Mouse (Mus musculus): ENCODE data around the gene Fhad1. TPM values are rescaled to one million over a fixed set of nuclear protein-coding genes. Genes with fewer than 3 reads are reported as not detected.

Fhad1 gene
- polyA plus RNA-seq, 1 experiment from 2014 or later, result 1.9 TPM

GRCm38 (mm10) chr4:142026965-142027364, 12.1 kb upstream of the Fhad1 start:
- H3K4me3 ChIP-seq, result no peak overlapping the region
- ATAC-seq (ENCODE audit: low FRiP score, low read depth), result no peak
- H3K9ac ChIP-seq (replicated peaks), result no peak overlapping the region
- H3K27ac ChIP-seq (replicated peaks), result no peak overlapping the region
- no peaks in the 10 kb centered on the region for H3K36me3 ChIP-seq
- H3K4me2 ChIP-seq (replicated peaks), result no peak overlapping the region
- no peaks in the 10 kb centered on the region for H3K4me1 ChIP-seq
- WGBS, result 93% methylated on average over 2 of the region's 2 CpGs
- H3K9me3 ChIP-seq, result no peaks in the 10 kb centered on the region
- no peaks in the 10 kb centered on the region for H3K27me3 ChIP-seq

- WGBS, result 95% methylated on average over 2 of the region's 2 CpGs
- Histone ChIP-seq H3K4me1 (no peaks in the 10 kb centered on the region), H3K36me3 (no peaks in the 10 kb centered on the region), H3K9ac (replicated peaks) (no peak overlapping the region), H3K4me2 (replicated peaks) (no peak overlapping the region), H3K27ac (replicated peaks) (no peak overlapping the region), H3K4me3 (no peak overlapping the region), H3K27me3 (no peaks in the 10 kb centered on the region), H3K9me3 (no peaks in the 10 kb centered on the region)
- ATAC-seq (ENCODE audit: low FRiP score, low read depth), result no peak
These were observed 9.7 kb upstream of the Fhad1 start for GRCm38 (mm10) chr4:142024536-142024935.

- Histone ChIP-seq H3K4me1 (no peaks in the 10 kb centered on the region), H3K4me2 (replicated peaks) (no peak overlapping the region), H3K4me3 (no peak overlapping the region), H3K9me3 (no peaks in the 10 kb centered on the region), H3K27ac (replicated peaks) (no peak overlapping the region), H3K27me3 (no peaks in the 10 kb centered on the region; the same call in 1 of the 2 replicates), H3K9ac (replicated peaks) (no peak overlapping the region), H3K36me3 (no peaks in the 10 kb centered on the region)
- no peak for ATAC-seq (ENCODE audit: low FRiP score, low read depth)
- WGBS, result 83% methylated on average over 4 of the region's 4 CpGs
These were observed 8.3 kb upstream of the Fhad1 start for GRCm38 (mm10) chr4:142023166-142023565.

- Histone ChIP-seq H3K27ac (replicated peaks) (no peak overlapping the region), H3K4me1 (peaks cover 12% of the 10 kb centered on the region), H3K4me2 (replicated peaks) (no peak overlapping the region), H3K27me3 (peaks cover 47% of the 10 kb centered on the region), H3K36me3 (no peaks in the 10 kb centered on the region), H3K9ac (replicated peaks) (no peak overlapping the region), H3K9me3 (no peaks in the 10 kb centered on the region), H3K4me3 (no peak overlapping the region)
- 63% methylated on average over 15 of the region's 15 CpGs for WGBS
- ATAC-seq (ENCODE audit: low FRiP score, low read depth), result no peak
These were observed 2.8 kb upstream of the Fhad1 start for GRCm38 (mm10) chr4:142017686-142018085.

GRCm38 (mm10) chr4:142011236-142011635, 3.6 kb downstream of the Fhad1 start:
- Histone ChIP-seq H3K4me3 (no peak overlapping the region), H3K4me2 (replicated peaks) (no peak overlapping the region), H3K9ac (replicated peaks) (no peak overlapping the region), H3K27me3 (peaks cover 48% of the 10 kb centered on the region), H3K4me1 (peaks cover 18% of the 10 kb centered on the region), H3K36me3 (no peaks in the 10 kb centered on the region), H3K27ac (replicated peaks) (no peak overlapping the region), H3K9me3 (no peaks in the 10 kb centered on the region)
- WGBS, result 91% methylated on average over 13 of the region's 13 CpGs
- ATAC-seq (ENCODE audit: low FRiP score, low read depth), result no peak

- no peak for ATAC-seq (ENCODE audit: low FRiP score, low read depth)
- Histone ChIP-seq H3K27ac (replicated peaks) (no peak overlapping the region), H3K36me3 (no peaks in the 10 kb centered on the region), H3K4me3 (no peak overlapping the region), H3K4me2 (replicated peaks) (no peak overlapping the region), H3K9me3 (no peaks in the 10 kb centered on the region), H3K4me1 (peaks cover 16% of the 10 kb centered on the region), H3K27me3 (peaks cover 41% of the 10 kb centered on the region), H3K9ac (replicated peaks) (no peak overlapping the region)
- WGBS, result 84% methylated on average over 7 of the region's 7 CpGs
These were observed 4.4 kb downstream of the Fhad1 start for GRCm38 (mm10) chr4:142010441-142010840.

- ATAC-seq (ENCODE audit: low FRiP score, low read depth), result no peak
- Histone ChIP-seq H3K36me3 (no peaks in the 10 kb centered on the region), H3K4me1 (peaks cover 6% of the 10 kb centered on the region; the same call in 1 of the 2 replicates), H3K4me3 (no peak overlapping the region), H3K27me3 (peaks cover 23% of the 10 kb centered on the region), H3K4me2 (replicated peaks) (no peak overlapping the region), H3K27ac (replicated peaks) (no peak overlapping the region), H3K9ac (replicated peaks) (no peak overlapping the region), H3K9me3 (no peaks in the 10 kb centered on the region)
- WGBS, result 92% methylated on average over 11 of the region's 11 CpGs
These were observed 6.7 kb downstream of the Fhad1 start for GRCm38 (mm10) chr4:142008206-142008605.

- Histone ChIP-seq H3K9me3 (no peaks in the 10 kb centered on the region), H3K4me2 (replicated peaks) (no peak overlapping the region), H3K27me3 (no peaks in the 10 kb centered on the region), H3K36me3 (no peaks in the 10 kb centered on the region), H3K4me1 (peaks cover 8% of the 10 kb centered on the region; the same call in 1 of the 2 replicates), H3K4me3 (no peak overlapping the region), H3K9ac (replicated peaks) (no peak overlapping the region), H3K27ac (replicated peaks) (no peak overlapping the region)
- 59% methylated on average over 9 of the region's 9 CpGs for WGBS
- ATAC-seq (ENCODE audit: low FRiP score, low read depth), result no peak
These were observed 14.3 kb downstream of the Fhad1 start for GRCm38 (mm10) chr4:142000581-142000980.

GRCm38 (mm10) chr4:141999494-142000074, 15.3 kb downstream of the Fhad1 start:
- no peaks in the 10 kb centered on the region for H3K27me3 ChIP-seq
- H3K9me3 ChIP-seq, result no peaks in the 10 kb centered on the region
- no peak for ATAC-seq (ENCODE audit: low FRiP score, low read depth)
- no peak overlapping the region for H3K4me3 ChIP-seq
- peaks cover 8% of the 10 kb centered on the region; the same call in 1 of the 2 replicates for H3K4me1 ChIP-seq
- no peak overlapping the region for H3K9ac ChIP-seq (replicated peaks)
- H3K27ac ChIP-seq (replicated peaks), result no peak overlapping the region
- WGBS, result 67% methylated on average over 7 of the region's 7 CpGs
- no peak overlapping the region for H3K4me2 ChIP-seq (replicated peaks)
- no peaks in the 10 kb centered on the region for H3K36me3 ChIP-seq

- Histone ChIP-seq H3K4me3 (peak overlapping the region; percentile 43), H3K9me3 (no peaks in the 10 kb centered on the region), H3K36me3 (no peaks in the 10 kb centered on the region), H3K4me1 (peaks cover 8% of the 10 kb centered on the region; the same call in 1 of the 2 replicates), H3K4me2 (replicated peaks) (peak overlapping the region; percentile 58), H3K9ac (replicated peaks) (peak overlapping the region; percentile 43), H3K27ac (replicated peaks) (no peak overlapping the region), H3K27me3 (no peaks in the 10 kb centered on the region)
- 34% methylated on average over 11 of the region's 11 CpGs for WGBS
- peak; percentile 80 for ATAC-seq (ENCODE audit: low FRiP score, low read depth)
These were observed 16.5 kb downstream of the Fhad1 start for GRCm38 (mm10) chr4:141998282-141998821.

- Histone ChIP-seq H3K9me3 (no peaks in the 10 kb centered on the region), H3K4me3 (no peak overlapping the region), H3K36me3 (no peaks in the 10 kb centered on the region), H3K27me3 (0 out of 2 replicates have a peak, but pooled peaks cover 2% of the 10 kb centered on the region), H3K4me1 (peaks cover 8% of the 10 kb centered on the region; the same call in 1 of the 2 replicates), H3K4me2 (replicated peaks) (no peak overlapping the region), H3K27ac (replicated peaks) (no peak overlapping the region), H3K9ac (replicated peaks) (no peak overlapping the region)
- no peak for ATAC-seq (ENCODE audit: low FRiP score, low read depth)
- WGBS, result 79% methylated on average over 3 of the region's 3 CpGs
These were observed 18.0 kb downstream of the Fhad1 start for GRCm38 (mm10) chr4:141996880-141997279.

GRCm38 (mm10) chr4:141996086-141996485, 18.8 kb downstream of the Fhad1 start:
- no peaks in the 10 kb centered on the region for H3K36me3 ChIP-seq
- no peaks in the 10 kb centered on the region for H3K9me3 ChIP-seq
- no peak overlapping the region for H3K4me3 ChIP-seq
- H3K9ac ChIP-seq (replicated peaks), result no peak overlapping the region
- H3K27ac ChIP-seq (replicated peaks), result no peak overlapping the region
- ATAC-seq (ENCODE audit: low FRiP score, low read depth), result no peak
- WGBS, result 76% methylated on average over 7 of the region's 7 CpGs
- H3K4me1 ChIP-seq, result peaks cover 8% of the 10 kb centered on the region; the same call in 1 of the 2 replicates
- no peak overlapping the region for H3K4me2 ChIP-seq (replicated peaks)
- 0 out of 2 replicates have a peak, but pooled peaks cover 2% of the 10 kb centered on the region for H3K27me3 ChIP-seq

Data from midbrain, embryonic 12.5 days (tissue).